Mouse (Mus musculus) spleen, postnatal 4 days (tissue): Measurements from ENCODE around the gene Socs3.

Experiments
- DNase-seq, 2 experiments: peaks; one replicate each; pipeline ENCODE4 v3.0.0; 2022; ENCODE audit warnings: low spot score in 2 of 2

Gene Socs3

DNA sequence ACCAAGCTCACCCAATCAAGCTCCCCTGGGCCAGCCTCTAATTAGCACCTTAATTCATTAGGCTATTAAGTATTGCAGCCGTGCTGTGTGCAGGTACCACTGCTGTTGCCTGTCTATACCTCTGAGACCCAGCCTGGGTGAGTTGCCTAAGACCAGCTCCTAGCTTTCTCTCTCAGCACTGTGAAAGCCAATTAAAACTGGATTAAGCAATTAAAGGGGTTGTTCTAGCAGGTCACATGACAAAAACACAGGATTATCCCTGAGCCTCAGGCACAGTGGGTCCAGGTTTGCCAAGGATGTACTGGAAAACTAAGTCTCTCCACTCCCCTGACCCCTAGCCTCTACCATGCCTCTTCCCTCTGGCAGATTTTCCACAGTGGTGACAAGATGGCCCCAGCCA is 44.3 kb downstream of the Socs3 start:
- no peak for DNase-seq

DNA sequence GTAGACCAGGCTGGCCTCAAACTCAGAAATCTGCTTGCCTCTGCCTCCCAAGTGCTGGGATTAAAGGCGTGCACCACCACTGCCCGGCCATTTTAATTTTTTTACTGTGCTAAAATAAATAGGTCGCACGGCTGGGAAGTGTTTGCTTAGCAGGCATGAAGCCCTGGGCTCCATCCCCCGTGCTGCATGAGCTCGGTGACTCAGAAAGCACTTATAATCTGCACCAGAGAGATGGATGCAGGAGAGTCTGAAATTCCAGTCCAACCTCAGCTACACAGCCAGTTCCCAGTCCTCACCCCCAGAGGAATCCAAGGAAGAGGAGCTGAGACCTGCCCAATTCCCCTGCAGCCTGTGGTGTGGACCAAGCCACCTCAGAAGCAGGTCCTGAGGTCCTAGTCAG is 45.4 kb downstream of the Socs3 start:
- DNase-seq = no peak

DNA sequence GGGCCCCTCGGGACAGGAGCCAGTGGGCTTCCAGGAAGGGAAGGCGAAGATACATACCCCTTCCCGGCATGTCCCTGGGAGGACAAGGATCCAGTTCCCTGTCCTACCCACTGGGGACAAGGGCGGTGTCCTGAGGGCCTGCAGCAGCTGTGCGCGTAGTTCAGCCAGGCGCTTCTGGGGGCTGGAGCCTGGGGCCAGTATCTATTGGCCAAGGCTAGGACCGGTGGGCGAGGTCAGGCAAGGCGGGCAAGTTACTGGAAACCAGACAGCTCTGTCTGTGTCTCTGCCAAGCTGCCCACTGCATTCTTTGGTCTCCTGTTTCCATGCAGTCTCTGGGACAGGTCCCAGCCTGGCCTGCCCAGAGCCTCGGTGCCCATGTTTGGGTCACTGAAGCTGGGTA is 46.6 kb downstream of the Socs3 start:
- DNase-seq = no peak

DNA sequence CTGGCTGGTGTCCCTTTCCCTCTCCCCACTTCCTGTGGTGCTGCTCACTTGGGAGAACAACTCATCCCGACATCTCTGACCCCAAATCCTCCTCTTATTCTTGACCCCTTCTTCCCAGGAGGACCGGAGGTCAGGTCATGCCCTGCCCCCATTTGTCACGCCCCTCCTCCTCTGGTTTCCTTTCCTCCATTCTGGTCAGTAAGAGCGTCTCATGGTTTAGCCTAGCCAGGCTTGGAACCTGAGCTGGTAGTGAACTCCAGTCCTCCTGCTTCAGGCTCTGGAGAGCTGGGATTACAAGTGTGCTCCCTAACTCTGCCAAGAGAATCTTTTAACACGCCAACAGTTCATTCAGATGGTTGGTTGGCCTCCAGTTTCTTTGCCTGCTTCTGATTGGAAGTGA is 50.6 kb downstream of the Socs3 start:
- no peak for DNase-seq

- no peak for DNase-seq
Observed at GRCm38 (mm10) chr11:117918541-117918940, 51.3 kb downstream of the Socs3 start.
